Mouse (Mus musculus) spleen, postnatal 36 days (tissue): ENCODE results near the gene Itpr1.
A peak's percentile ranks its signal among the peaks of the same experiment; 100 is the strongest.

ENCODE experiments used
- DNase-seq, 2 experiments: peaks; one replicate each; pipeline ENCODE4 v3.0.0; 2022; ENCODE audit warnings: low spot score in 2 of 2, mixed read lengths in 1 of 2

Itpr1 gene

DNA sequence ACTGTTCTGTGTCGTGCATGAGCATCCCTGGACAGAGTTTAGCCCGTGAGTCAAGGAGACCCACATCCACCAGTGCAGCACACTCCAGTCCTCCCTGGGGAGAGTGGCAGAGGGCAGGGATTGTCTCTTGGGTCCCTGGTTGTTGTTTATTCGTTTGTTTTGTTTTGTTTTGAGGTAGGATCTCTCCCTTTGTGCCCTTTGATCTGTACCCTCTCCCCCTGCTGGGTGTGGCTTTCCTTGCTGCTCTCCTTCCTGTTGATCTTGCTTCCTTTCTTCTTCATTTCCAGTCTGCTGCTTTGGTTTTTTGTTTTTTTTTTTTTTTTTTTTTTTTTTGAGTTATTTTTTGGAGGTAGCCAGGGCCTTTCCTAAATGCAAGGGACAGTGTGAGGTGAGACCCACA, 299.2 kb downstream of the Itpr1 start:
- DNase-seq = no peak

DNA sequence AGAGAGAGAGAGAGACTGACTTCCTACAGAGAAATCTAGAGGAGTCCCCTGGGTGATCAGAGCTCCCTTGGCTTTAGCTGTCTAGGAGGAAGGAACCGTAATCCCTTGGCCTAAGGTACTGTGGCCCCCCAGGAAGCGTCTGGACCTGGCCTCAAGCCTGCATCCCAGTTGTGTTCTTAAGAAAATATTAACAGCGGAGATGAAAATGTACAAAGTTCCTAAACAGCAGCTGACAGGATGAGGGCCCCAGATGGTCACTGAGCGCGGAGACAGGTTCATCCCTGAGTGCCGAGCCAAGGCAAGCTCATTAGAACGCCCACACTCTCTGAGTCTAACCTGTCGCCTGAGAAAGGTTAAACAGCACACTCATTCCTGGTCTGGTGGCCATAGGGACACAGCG, 300.1 kb downstream of the Itpr1 start:
- no peak for DNase-seq

DNA sequence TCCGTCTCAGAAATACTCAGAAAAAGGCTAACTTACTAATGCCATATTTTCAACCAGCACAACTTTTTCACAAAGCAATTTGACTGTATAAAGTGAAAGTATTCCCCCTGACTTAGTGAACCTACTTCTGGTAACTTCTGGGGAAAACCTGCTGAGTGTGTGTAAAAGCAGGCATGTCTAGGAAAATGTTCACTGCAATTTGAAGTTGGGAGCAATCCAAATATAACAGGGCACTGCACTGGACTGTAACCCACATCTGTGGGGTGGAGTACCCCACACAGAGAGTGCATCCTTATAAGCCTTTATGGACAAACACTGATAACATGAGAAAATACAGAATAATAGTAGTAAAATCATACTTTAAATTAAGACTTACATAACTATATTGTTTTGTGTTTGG, 303.4 kb downstream of the Itpr1 start:
- no peak for DNase-seq

DNA sequence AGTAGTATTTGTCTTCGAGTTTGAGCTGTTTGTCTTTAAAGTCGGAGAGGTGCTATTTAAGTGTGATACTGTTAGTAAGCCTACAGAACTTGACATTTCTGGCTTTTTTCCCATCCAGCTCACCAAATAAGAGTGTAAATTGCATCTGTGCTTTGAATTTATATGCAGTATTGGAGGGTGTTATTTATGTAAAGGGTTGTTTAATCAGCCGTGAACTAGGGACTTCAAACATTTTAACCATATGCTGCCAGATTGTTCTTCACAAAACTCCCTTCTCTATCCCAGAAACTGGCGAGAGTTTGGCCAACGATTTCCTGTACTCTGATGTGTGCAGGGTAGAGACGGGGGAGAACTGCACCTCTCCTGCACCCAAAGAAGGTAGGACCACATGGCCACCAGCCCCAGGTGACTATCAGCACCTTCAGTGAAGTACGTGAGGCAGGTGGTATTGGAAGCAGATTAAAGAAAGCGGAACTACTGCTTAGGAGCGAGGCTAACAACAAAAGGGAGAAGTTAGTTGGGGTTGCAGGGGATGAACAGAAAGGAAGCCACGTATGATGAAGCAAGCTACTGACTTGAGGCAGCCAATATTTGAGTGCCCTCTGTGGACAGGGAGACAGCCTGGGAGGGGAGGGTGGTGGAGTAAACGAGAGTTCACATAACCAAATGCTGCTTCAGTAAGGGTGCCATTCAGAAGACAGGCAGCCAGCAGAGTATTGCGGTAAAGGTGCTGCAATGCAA, 304.5 kb downstream of the Itpr1 start:
- DNase-seq = peak; percentile 21 to 34

DNA sequence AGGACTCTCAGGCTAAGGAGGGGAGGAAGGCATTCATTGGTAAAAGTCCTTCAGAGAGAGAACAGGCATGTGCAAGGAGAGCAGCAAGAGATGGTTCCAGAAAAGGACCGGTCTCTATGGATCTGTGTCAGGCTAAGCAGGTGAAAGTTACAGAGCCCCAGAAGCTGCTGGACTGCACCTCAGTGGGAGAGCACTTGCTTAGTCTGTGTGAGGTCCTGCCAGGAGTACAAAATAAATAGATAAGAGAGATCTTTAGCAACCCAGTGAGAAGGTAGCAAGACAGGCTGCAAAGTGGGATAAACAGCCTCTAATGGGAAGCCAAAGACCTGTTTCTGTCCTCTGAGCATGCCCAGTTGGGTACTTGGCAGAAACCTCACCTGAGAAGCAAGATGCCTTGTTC, 305.1 kb downstream of the Itpr1 start:
- no peak for DNase-seq

DNA sequence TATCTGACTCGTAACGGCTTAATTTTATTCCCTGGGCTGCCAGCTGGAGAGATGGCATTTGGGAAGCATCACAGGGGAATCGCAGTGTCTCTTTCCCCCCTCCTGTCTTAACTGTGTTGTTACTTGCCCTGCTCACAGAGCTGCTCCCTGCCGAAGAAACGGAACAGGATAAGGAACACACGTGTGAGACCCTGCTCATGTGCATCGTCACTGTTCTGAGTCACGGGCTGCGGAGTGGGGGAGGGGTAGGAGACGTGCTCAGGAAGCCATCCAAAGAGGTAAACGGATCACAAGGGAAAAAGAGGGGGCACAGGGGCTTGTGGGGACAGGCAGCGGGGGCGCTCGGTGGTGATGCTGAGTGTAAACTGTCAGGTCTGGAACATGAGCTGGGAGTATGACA, 305.7 kb downstream of the Itpr1 start:
- no peak for DNase-seq

DNA sequence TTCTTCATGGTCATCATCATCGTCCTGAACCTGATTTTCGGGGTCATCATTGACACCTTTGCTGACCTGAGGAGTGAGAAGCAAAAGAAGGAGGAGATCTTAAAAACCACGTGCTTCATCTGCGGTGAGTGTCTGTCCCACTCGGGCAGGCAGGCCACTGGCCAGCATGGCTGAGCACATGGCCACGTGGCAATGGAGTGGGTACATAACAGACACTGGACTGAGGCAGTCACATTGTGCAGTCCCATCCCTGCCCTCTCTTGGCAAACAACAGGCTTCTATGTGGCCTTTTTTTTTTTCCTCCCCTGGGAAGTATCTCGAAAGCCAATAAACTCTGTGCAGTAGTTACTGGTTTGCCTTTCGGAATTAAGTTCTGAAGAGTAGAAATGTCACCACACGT, 306.4 kb downstream of the Itpr1 start:
- DNase-seq = no peak

DNA sequence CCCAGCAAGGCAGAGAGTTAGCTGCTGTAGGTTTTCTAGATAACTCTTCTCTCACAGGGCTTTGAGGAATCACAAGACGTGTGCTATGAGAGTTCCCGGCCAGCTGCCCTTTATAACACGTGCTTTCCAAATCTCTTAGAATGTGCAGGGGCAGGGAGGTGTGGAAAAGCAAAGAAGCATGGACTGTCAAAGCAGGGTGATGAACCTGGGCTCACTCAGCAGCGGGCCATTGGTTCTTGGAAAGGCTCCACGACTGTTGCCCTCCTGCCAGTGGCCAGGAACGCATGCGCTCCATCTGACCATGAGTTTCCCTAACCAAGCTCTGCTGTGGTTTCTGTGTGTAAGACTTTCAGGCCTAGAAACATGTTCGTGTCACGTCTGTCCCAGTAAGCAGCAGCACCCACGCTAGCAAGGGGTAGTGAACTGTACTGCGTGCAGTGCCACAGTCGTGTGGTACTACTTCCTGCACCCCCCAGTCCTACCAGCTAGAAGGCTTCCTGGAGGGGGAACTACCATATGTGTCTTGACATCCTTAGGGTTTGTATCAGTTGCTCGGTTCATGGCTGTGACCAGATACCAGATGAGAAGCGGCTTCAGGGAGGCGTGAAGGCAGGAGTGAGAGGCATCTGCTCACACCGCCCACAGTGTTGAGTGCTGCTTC, 311.2 kb downstream of the Itpr1 start:
- DNase-seq = no peak

DNA sequence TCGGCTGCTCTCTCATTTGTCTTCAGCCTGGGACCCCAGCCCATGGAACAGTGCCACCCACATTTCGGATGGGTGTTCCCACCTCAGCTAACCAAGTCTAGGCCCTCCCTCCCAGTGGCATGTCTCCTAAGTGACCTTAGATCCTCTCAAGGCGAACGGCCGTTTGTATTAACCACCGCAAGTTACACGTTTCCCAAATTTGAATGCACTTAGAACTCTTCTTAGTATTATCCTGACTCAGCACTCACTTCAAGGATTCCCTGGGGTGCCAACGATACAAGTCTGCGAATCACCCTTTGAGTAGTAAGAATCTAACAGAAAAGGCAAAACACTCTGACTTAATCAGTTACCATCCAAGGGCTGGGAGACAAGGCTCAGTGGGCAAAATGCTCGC, 311.7 kb downstream of the Itpr1 start:
- DNase-seq = no peak

DNA sequence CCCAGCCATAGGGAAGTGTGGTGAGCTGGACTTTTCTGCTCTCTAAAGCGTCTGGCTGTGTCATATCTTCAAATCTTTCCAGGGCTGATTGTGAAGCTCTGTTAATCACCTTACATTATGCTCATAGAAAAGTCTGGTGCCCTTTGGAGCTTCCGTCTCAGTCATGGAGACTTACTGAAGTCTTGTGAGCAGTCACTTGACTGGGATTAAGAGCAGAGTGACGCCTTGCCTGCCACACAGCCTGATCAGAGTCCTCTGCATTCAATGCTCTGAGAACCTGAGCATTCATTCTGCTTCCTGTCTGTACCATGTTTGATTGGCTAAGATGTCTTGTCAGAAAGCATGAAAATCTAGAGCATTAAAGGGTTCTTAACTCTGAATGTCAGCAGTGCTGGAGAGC, 314.7 kb downstream of the Itpr1 start:
- DNase-seq = no peak

DNA sequence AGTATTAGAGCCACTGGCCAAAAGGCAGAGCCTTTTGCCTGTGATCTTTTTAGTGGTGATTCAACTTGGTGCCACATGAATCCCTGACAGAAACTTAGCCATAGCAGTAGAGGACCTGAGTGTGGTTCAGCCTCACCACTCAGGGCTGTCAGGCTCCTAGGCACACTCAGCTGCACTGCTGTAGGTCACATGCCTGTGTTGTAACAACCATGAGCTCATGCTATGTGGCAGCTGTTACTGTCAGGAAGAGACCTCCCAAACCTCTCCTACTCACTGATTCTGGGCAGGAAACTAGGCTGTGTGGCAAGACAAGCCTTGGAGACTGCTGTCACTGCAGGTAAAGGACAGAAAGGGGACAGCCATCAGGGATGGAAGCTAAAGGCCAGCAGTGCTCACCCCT, 315.1 kb downstream of the Itpr1 start:
- DNase-seq = no peak

DNA sequence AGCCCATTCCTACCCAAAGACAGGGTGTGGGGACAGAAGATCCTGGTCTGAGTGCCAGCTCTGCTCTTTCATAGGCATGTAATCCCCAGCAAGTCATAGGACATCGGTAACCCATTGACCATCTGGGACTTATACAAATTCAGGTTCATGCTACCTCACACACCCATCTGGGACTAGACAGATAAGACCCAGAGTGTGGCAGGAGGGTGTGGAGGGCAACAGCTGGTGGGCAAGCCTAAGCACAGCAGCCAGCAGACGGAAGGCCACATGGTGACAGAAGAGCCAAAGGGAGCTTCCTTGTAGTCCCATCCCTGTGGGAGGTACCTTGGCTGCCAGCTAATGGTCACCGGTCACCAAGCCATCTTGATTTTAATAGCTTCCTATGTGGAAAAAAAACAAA, 316.3 kb downstream of the Itpr1 start:
- DNase-seq = peak; percentile 55 to 77

DNA sequence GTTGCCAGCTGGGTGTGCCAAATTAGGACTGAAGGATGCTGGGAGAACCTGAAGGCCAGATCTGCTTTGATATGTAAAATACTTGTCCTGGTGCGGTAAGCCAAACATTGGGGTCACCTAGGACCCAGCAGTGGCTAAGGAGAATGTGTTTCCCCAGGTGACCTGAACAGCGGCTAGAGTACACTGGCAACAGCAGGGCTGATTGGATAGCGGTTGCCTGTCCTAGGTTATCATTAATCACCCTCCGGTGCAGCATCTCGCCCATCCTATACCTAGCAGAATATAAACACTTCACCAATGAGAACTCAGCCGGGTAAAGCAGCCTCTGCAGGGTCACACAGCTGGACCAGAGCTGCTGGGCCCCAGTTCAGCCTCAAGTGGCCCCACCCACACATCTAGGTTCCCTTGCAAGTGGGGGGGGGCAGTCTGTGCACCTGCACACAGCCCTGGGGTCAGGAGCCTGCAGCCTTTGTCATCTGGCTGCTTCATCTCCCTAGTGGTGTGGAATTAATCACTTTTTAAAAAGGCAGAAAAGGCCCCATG, 318.0 kb downstream of the Itpr1 start:
- DNase-seq = no peak

DNA sequence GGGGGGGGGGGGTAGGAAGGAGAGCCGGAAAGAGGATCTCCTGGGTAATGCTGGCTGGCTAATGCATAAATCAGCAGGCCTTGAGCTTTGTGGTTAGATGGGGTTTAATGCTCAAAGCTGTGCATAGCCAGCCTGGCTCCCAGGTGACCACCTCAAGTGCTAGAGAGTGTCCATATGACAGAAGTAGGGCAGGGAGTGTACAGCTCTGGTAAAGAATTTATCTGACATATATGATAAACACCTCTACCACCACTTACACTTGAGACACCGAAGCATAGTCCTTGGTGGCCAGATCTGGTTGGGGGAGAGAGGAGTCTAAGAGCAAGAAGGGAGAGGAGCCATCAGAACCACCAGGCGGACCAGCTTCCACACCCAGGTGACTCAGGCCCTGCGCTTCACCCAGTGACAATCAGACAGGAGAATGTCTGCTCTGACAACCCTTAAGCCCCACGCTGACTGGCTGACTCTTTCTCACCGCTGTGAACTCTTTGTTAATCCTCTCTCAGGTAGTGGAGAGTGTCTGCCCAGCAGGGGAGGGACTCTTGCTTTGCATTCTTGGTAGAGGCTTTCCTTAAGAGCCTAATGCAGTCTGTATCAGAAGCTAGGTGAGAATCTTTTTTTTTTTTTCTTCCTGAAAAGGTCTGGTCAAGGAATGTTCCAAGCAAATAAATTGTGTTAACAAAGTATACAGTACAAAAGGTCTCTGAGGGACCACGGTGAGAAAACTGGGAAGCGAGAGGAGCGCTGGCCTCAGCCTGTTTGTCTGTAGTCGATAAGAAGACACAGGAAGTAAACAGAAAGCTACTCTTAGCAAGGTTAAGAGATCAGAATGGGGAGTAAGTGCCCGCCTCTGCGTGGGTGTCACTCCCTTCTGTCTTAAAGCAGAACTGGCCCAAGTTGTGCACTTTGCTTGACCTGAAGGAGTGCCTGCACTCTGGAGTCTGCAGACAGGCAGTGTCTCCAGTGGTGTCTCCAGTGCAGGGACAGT, 318.7 kb downstream of the Itpr1 start:
- DNase-seq = peak; percentile 67 to 69

DNA sequence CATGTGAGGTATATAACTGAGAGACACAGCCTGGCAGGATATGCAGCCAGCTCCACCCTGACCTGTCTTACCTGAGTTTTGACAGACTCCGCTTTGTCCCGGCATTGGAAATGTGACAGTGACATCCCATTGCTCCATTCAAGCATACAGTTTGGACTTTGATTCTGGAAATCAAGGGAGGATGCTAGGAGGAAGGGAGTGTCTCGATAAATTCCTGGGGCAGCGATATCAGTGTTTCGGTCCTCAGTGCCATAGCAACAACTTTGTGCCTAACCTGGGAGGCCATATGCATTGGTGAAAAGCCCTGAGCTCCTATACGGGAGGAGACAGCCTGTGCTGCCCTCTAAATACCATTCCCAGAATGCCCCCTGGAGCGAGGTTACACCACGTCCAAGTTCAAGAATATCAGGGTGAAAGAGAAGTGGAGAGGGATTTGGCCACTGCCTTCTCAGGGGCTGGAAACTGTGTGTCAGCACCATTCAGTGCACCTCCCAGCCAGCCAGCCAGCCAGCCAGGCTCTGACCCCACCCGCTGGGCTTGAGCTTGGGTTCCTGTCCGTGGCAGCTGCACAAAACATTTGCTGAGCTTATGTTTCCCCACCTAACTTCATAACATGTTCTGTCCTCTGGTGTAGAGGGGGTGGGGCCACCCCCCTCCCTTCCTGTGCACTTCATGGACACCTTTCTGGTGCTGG, 319.7 kb downstream of the Itpr1 start:
- peak; percentile 41 to 44 for DNase-seq

DNA sequence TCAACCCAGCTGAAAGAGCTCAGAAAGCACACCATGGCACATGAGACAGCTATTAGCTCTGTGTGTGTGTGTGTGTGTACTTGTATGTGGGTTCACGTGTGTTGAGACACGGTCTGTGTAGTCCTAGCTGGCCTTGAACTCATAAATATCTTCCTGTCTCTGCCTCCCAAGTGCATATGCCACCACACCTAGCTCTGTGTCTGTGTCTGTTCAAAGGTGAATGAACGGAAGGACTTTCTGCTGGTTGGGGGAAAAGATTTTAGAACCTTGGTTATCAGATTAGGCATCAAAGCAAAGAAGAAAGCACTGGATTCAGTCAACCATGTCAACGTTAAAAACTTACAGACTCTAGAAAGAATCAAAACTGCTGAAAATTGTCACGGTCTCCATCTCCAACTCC, 321.2 kb downstream of the Itpr1 start:
- DNase-seq = no peak

DNA sequence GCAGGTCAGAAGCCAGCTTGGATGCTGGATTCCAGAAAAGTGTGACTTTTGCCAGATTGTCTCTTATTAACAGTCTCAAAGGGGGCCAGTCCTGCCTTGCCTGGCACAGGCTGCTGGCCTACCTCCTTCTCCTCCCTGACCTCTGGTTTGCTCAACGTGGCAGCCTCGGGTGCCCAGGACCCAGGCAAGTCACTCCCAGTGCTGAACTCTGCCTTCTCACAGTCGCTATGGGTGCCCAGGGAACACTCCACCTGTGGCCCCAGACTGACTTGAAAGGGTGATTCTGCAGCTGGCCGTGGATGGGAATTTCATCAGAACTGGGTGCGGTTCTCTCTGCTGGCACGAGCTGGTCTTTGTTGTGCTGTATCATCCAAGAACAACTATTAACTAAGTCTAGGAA, 321.7 kb downstream of the Itpr1 start:
- no peak for DNase-seq

DNA sequence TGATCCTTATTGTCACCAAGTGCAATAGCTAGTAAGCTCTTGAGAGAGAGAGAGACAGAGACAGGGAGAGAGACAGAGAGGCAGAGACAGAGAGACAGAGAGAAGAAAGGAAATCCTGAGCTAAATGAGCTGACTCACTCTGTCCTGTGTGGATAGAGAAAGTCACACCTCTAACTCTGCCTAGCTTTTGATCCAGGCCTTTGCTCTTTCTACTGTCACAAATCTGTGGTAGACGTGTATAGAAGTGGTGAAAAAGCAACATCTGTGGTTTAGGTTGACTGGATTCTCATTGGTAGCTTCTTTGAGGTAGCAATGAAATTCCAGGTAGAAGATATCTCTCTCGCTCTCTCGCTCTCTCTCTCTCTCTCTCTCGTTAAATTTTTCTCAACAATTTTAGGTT, 322.4 kb downstream of the Itpr1 start:
- DNase-seq = no peak

DNA sequence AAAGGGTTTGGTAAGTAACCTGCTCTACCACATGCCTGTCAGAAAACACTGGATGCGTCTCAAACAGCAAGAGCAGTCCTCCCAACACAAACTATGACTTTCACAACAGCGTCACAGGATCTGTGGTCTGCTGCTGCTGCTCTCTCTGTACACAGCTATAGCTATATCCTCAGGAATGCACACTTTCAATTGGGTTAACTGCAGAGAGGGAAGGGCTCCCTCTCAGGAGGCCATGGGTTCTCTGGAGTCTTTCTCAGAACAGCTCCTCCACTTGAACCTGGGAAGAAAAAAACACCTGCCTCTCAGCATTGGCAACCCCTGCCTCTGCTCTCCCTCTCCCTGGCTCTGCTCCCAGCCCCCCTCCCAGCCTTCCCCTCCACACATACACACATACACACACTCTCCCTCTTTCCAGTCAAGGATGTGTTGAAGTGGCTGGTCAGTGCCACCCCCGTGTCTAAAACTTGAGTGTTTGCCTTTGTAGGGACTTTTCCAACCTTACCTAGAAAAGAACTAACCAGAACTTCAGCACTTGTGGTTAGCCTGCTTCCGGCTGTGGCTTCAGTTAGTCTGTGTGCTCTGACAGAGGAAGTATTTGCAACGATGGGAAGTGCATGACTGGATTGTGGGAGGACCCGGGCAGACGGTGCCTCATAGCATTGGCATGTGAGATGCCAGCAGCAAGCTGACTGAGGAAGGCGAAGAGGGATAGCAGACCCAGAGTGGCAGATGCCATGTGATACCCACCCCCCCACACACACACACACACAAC, 323.8 kb downstream of the Itpr1 start:
- peak; percentile 73 to 74 for DNase-seq

DNA sequence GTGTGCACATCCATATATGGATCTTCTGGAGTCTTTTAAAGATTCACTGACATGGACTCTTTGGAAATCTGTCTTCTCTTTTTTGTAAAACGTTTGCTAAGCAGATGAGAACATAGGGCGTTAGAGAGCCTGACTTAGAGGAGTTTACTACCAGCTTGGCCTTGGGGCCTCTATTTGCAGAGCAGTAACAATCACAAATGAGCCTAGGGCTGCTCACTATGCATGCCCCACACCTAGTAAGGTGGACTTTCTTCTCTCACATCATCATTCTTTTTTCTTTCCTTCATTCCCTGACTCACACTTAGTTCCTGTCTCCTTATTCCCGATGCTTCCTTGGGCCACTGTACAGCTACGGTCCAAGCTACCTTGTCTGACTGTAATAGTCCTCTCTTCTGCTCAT, 325.5 kb downstream of the Itpr1 start:
- DNase-seq = no peak

DNA sequence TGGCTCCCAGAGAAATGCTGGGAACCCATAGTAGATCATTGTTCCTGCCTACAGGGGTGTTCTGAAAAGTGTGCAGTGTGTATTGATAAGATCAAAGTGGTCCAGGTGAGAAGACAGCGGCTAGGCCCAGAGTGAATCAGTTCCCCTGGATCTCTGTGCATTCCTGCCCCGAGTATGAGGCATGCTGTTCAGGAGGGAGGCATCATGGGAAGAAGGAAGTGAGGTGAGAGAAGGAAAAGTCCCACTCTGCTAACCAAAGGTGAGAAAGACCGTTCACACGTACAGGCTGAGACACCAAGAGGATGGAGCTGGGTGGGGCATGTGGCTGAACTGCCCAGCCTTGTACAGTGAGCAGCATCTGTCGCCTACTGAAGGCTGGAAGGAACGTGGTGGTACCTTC, 327.5 kb downstream of the Itpr1 start:
- no peak for DNase-seq
